Mouse (Mus musculus): Measurements from ENCODE around the gene Card6.
"Not testable (repeated sequence)": the region's sequence is repeated elsewhere in the genome, so short reads cannot be mapped to it uniquely, and the experiment has no call there.

Gene Card6

DNA sequence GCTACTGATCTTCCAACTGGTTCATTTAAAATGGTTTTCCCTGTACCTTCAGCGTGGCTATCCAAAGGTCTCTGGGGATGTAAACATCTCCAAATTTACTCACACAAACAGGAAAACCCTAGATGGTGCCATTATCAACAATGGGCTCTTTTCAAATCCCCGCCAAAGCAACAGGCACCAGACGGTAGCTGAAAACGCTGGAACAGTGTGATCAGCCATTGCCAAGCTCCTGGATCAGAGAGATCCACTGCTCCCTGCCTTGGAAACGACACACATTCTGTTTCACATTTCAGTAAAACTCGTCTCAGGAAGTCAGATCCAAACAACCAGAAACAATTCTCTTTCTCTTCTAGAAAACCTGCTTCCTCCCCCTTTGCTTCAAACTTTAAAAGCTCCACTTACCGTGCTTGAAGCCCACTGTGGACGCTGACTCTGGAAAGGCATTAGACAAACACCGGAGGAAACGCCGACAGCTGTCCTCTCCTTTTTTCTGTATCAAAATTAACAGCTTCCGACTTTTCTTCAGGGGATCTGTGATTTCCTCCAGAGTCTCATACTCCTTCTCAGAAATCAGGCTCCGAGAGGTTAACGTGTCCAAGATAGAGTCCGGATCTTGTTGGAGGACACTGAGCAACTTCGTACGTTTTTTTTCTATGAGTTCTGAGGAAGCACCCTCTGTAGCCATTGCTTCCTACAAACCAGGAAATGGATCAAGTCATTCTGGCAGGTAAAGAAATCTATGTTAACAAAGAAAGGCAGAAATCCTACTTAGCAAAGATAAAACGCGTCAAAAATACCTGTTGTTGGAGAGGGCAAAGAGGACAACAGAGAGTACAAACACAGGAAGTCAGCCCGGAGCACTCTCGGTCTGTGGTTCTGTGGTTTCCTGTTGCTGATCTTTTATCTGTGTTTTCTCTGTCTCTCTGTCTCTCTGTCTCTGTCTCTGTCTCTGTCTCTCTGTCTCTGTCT, at the start of gene Card6:
Card6 (minus strand) TSS at position 854 of the 969 bp plus-strand sequence.
- DNase-seq = peak; percentile 70

DNA sequence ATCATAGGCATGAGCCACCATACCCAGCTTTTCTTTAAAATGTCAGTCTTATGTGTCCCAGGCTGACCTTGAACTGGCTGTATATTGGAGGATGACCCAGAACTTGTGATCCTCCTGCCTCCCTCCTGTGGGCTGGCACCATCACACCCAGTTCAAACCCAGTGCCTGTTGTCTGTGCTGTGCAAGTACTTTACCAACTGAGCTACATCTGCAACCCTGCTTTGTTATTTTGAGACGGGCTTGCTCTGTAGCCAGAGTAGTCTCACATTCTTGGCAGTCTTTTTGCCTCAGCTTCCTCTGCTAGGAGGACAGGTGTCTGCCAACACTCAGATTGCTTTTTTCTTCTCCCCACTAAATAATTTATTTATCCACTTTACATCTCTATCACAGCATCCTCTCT, 49.0 kb upstream of the Card6 start:
- DNase-seq = no peak

DNA sequence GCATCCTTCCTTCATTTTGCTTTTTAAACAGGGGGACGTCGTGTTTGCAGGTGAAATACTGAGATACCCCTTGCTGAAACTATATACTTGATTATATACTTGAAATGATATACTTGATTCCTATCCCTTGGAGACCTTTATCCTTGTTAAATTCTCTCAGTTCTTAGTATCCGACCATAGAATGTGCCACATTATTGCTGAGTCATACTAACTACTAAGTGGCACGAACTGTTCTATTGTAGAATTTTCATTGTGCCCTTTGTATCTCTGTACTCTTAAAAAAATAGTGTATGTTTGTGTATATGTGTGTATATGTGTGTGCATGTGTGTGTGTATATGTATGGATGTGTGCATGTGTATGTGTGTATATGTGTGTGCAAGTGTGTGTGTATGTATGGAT, 48.0 kb upstream of the Card6 start:
- DNase-seq = no peak

DNA sequence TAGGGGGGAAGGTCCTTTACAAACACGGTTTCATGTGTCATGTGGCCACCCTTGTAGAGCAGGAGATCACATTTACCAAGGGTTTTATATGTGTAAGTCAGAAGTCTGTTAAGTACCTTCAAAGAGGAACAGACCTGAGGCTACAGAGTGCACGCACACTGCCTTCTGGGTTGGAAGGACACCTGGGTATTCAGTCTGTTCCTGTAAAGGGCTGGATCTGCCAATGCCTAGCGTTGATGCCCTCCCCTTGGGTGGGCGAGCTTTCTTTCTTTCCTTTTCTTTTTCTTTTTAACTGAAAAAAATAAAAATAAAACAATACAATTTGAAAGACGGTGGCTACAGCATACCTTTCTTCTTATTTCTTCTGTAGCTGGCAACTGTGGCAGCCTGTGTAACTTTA, 46.8 kb upstream of the Card6 start:
- DNase-seq = no peak

DNA sequence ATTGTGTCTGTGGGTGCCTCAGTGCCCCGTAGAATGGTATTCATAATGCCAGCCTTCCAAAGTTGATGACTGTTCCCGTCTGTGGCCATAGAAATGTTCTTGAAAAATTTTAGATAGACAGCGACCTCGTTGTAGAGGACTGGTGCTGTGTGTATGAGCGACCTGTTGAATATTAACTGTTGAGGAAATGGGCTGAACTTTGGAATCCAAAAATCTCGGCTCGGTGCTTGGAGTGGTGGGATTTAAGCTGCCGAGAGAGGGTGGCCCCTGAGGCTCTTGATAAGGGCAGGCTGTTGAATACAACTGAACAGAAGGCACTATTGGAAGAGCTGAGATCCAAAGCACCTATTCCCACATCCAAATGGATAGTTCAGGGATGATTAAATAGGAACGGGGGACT, 46.3 kb upstream of the Card6 start:
- DNase-seq = no peak

DNA sequence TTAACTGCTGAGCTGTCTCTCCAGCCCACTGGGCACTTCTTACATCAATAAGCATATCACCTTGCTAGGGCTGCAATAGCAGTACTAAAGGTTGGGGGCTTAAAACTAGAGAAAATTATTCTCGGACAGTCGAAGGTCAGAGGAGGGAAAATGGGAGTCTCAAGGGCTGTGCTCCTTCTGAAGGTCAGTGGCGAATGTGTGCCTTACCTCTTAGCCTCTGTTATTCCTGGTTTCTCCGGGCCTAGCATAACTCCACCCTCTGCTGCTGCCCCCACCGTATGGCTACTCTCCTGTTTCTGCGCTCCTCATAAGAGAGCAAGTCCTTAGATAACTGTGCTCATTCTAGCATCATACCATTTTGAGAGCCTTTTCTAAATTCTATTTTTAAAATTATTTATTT, 43.8 kb upstream of the Card6 start:
- DNase-seq = no peak

DNA sequence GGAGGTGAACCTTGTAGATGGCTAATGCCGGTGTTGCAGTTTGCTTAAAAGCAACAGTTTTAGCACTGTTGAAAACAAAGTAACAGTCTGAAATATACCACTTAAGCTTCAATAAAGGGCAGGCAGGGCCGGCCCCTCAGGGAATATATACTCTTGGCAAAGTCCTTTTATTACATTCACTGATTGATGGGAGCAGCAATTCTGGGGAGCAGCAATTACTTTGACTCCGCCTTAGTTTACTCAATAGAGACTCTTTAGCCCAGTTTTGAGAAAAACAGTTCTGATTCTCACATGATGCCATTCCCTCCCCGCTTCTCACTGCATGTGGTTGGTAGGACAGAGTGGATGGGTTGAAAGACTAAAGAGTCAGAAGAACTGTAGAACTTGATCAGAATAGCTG, 40.8 kb upstream of the Card6 start:
- DNase-seq = no peak

DNA sequence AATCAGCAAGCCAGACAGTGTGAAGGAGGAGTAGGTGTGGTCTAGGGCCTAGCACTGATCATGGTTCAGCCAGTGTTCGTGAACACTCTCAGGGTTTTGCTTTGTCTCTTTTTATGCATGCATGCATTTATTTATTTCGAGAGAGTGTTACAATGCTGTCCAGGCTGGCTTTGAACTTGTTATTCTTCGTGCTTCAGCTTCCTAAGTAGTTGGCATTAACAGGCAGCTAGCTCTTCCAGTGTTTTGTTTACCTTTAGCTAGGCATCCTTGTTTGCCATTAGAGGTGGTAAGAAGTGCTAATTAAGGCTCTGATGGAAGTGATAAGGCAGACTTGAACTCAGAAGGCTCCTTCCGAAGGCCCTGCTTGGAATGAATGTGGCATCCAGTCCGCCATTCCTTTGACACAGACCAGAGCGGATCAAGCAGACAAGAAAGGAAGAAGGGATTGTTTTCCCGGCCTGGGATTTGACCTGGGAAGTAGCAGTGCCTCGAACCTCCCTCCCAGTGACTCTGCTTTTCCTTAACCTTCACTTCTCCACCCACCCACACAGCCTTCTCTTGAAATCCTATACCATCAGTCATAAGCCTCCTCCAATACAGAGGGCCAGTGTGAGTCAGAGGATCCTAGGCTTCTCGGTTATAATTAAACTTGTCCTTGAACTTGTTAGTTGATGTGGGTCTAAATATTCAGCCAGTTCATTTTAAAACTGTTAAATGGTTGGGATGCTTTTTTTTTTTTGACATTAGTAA, 37.0 kb upstream of the Card6 start:
- no peak for DNase-seq

DNA sequence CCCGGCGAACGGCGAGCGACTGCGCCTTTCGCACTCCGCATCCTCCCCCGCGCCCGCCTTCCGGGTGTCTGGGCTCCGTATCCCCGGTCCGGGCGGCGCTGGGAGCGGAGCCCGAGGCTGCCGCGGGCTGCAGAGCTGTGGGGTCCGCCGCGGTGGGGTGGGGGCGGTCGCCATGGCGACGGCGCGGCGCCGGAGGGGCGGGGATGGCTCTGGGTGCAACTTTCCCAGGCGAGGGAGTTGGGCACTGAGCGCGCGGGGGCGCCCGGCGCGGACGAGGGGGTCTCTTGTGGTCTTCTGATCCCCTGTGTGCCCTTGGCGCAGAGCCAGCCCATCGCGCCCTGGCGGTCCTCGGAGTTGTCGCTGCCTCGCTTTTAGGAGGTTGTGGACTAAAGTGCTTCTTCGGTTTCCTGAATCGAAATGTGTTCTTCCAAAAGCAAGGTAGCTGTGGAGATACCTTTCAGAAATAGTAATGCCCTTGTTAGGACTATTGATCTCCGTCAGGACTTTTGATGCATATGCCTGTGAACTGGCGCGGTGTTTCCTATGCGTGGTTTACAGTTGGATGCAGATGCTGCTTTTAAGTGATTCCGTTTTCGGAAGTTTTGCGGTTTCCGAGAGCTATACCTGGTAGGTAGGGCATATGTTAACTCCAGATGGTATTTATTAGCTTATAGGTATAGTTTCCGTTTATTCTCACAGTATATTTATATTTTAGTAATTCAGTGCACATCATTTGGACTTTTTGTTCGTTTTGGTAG, 35.9 kb upstream of the Card6 start:
- no peak for DNase-seq

DNA sequence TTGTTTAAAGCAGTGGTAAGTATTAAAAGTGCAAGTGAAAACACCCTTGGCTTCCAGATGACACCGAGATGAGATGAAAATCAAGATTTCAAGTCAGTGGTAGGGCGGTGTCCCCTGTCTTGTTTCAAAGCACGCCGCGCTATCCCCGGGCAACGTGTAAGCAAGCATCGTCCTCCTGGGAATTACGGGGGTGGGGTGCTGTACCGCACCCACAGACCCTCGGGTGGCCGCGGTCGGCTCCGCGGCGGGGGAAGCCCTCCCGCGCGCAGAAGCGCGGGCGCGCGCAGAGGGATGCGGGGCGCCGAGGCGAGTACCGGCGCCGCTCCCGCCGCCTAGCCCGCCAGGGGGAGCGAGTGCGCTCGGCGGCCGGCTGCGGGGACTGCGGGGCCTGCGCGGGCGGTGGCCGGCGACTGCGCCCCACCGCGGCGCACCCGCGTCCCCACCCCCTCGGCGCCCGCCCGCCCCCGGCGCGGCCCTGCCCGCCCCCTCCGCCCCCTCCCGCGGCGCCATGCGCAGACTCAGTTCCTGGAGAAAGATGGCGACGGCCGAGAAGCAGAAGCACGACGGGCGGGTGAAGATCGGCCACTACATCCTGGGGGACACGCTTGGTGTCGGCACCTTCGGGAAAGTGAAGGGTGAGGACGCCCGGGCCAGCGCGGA, 35.2 kb upstream of the Card6 start, which contains the start of gene Prkaa1:
Prkaa1 (plus strand) TSS at position 501 of the 660 bp plus-strand sequence.
- peak; percentile 74 for DNase-seq

DNA sequence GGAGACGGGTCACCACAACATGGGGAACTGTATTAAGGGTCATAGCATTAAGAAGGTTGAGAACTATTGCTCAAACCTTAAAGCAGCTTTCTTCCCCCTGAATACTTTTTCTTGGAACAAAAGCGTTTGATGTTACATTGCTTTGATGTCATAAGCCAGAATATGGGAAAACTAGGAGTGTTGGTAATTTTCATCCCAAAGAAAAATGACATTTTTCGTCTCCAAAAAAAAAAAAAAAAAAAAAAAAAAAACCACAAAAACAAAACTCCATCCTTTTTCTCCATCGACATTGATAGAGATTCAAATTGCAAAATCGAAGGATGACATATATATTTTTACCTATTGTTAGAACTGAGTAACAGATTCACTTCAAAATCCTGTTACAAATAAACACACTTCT, 34.4 kb upstream of the Card6 start:
- no peak for DNase-seq

DNA sequence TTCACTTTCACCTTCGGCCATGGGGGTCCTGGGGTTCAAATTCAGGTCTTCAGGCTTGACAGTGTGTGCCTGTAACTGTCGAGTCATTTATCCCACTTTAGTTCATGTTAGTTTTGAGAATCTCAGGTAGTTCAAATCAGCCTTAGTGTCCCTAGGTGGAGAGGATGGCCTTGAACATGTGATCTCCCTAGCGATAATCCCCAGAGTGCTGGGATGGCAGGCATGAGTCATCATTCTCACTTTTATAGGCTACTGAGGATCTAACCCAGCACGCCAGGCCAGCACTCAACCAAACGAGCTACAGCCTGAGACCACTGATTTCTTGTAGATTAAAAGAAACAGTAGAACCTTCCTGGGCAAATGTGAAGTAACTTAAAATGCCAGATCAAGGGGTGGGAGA, 33.7 kb upstream of the Card6 start:
- DNase-seq = no peak

DNA sequence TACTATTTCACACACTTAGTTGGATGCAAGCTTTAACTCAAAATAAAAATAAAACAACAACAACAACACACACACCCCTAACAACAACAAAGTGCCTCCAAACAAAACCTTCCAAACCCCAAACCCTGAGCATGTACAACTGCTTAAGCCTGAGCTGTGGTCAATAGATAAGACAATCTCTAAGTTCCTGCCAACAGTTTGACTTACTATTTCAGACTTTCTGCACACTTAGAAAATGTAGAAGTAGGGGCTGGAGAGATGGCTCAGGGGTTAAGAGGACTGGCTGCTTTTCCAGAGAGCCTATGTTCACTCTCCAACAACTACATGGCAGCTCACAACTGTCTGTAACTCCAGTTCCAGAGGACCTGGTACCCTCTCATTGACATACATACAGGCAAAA, 32.0 kb upstream of the Card6 start:
- no peak for DNase-seq

DNA sequence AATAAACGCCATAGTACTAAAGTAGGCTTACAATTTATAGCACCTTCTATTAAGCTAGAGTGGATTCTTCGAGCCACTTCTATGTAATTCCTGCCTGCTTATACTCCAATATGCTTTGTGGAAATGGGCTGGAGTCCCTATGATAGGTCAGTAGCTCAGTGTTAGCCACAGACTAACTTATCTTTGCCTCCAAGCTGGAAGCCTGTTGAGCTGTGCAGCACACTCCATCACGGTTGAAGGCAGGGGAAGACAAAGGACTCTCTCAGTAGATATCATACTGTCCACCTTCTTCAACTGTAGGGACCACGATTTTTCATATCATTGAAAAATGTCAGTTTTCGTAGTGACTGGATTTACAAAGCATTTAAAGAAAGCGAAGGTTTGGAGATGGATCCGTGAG, 31.5 kb upstream of the Card6 start:
- no peak for DNase-seq

DNA sequence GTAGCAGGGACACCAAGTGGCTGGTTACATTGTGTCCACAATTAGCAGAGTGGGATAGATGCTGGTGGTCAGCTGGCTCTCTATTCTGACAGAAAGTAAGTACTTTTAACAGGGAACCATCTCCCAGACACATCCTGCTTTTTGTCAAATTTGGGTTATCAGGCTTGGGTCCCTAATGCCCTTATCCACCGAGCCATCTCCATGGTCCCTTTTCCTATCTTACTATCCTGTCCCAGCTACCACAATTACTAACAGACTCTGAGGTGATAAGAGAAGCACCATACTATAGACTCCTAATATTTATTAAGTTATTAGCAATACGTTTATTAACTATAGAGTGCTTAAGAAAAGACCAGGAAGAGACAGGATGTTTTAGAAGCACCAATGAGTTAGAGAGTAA, 31.0 kb upstream of the Card6 start:
- no peak for DNase-seq

DNA sequence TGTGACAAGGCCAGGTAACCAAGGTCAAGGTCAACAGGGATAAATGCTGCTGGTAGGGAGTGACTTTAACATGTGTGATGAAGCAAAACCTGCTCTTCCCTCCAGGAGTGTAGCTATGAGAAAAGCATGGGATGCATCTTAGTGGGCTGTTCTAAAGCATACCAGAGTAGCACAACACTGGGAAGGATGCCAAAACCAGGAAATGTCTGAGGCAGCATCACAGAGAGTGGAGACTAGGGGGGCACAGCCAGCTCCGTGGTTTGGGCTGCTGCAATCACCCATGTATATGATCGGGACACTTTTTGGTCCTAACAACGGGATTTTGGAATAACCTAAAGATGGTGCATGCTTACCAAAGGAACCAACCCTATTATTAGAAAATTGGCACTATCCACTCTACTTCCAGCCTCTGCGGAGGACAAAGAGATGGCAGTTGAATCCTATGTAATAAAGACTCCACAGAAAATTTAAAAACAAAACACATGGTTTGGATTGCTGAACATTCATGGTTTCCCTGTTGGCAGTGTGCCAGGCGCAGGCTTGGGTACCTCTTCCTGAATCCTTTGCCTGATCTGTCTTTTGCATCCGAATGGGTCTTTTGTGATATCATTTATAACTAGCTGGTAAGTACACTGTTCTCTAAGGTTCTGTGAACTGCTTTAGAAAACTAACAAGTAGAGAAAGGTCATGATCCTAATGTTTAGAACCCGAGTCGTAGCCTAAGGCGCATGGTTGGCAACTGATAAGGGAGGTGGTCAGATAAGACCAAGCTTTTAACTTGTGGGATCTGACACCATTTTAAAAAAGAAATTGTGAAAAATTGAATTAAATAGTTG, 29.9 kb upstream of the Card6 start:
- no peak for DNase-seq

DNA sequence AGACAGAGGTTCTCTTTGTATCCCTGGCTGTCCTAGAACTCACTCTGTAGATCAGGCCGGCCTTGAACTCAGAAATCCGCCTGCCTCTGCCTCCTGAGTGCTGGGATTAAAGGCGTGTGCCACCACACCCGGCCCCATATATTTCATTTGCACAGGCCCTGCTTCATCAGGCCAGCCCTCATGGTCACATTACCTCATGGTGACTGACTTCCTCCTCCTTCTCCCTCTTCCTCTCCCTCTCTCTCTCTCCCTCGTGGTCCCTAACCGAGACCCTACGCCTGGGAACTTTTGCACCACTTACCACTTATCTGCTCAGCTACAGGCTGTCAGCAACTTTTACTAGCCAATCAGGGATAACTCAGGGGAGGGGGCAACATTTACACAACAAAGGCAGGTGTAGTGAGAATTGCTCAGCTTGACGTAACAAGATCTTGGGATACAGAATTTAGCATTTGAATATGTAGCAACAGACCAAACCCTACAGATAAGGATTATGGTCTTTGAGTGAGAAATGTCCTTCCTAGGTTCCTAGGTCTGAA, 26.7 kb upstream of the Card6 start:
- DNase-seq = no peak

DNA sequence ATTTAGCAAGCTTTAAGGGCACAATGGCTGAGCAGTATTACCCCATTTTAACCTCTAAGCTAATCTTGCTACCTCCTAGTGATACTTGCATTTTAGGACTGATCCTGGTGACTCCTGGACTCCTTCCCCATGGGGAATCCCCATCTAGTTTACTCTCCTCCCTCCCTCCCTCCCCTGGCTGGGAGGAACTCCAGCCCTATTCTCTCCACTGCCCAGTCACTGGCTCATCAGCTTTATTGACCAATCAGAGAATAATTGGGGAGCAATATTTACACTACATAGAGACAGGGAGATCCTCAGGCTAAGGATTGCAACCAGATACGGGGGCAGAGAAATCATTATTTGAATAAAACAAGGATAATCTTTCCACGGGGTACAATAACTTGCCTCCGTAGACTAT, 25.8 kb upstream of the Card6 start:
- DNase-seq = no peak

DNA sequence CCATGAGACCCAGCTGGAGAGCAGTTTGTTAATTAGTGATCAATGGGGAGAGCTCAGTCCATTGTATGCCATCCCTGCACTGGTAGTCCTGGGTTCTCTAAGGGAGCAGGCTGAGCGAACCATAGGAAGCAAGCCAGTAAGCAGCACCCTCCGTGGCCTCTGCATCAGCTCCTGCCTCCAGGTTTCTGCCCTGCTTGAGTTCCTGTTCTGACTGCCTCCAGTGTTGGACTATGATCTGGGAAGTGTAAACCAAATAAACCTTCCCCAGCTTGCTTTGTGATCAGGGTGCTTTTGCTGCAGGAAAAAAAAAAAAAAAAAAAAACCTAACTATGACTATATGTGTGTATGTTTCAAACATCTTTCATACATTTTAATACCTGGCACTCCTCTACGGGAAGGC, 25.0 kb upstream of the Card6 start:
- no peak for DNase-seq

DNA sequence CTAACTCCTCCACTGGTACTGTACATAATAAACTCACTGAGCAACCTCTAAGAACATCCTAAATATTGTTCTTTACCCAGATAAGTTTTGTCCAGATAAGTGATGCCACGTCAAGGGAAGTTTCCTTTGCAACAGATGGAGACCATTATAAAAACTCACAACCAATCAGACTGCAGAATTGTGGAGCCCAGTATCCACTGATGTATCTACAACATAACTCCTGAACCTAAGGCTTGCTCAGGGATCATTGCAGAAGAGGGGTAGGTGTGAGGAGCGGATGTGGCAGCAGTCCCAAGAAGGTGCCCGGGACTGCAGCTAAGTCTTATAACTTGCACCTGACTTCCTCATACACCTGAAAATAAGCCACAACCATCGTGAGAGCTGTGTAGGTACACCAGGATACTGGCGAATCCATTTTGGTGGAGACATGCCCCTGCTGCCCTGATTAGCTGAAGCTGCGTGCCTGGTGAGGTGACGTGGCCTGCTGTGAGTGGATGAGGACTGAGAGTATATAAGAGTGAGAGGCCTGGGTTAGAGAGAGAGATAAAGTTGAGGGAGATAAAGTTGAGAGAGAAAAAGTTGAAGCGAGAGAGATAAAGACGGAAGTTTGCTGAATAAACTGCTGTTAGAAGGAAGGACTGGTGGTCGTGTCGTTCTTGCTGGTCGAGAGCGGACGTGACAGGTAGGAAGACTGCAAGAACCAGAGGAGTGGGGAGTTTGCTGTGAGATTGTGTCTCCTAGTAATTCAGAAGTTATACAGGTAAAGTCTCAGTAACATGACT, 22.7 kb upstream of the Card6 start:
- not testable (repeated sequence) for DNase-seq

All from thymus, postnatal 25 days (tissue).